Mouse (Mus musculus): ENCODE measurements around the gene Ago4.
"Not testable (repeated sequence)": the region's sequence is repeated elsewhere in the genome, so short reads cannot be mapped to it uniquely, and the experiment has no call there.

Ago4 gene

DNA sequence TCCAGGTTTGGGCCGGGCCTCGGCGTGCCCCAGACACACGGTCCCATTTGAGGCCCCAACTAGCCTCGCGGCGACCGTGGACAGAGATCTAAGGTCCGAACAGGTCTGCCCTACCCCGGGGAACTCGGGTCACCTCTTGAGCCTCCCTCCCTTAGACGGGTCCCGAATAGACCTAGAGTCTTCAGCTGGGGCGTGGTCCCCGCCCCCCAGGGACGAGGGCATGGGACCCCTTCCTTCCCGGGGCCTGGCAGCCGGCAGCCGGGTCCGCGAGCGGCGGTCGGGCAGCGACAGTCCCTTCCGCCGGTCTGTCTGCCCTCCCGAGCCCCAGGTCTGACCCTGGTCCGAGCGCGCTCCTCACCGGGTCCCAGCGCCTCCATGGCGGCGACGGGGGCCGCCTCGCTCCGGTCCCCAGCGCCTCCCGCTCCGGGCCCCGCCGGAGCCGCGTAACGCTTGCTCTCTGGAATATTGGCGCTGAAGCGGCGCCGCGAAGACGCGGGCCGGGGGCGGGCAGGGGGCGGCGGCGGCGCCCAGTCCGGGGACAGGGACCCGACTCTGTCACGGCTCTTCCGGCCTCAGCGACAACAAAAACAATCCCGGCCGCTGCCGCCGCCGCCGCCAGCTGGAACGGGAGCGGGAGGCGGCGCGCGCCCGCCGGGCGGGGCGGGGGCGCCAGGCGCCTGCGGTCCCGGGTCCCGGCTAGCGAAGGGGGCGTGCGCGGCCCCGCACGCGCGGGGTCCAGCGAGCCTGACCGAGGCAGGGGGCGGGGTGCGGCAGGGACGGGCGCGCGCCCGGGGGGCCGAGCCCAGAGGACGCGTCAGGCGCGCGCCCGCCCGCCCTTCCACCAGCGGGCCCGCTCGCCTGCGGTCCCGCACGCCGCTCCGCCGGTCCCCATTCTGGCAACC is at the start of gene Ago4:
Ago4 (minus strand) TSS at position 646 of the 902 bp plus-strand sequence.
- CTCF ChIA-PET = interaction anchor here (0.6 kb wide), 1 partner anchor 13 kb away, joined by 6 read pairs; no protein-coding TSS in a partner anchor

DNA sequence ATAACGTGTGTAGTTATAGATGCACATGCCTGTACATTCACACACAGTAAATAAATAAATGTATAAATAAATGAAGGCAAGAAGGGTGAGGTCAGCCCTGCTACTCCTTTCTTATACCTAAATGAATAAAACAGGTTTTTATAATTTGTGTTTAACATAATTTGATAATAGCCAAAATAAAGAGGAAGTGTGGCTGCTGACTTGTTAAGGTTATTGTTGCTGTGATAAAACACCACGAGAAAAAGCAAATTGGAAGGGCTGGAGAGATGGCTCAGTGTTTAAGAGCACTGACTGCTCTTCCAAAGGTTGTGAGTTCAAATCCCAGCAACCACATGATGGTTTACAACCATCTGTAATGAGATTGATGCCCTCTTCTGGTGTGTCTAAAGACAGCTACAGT is 45.8 kb upstream of the Ago4 start:
- CTCF ChIA-PET = no interaction called here

- CTCF ChIA-PET = no interaction called here
These were observed 44.6 kb upstream of the Ago4 start for GRCm38 (mm10) chr4:126577920-126578319.

DNA sequence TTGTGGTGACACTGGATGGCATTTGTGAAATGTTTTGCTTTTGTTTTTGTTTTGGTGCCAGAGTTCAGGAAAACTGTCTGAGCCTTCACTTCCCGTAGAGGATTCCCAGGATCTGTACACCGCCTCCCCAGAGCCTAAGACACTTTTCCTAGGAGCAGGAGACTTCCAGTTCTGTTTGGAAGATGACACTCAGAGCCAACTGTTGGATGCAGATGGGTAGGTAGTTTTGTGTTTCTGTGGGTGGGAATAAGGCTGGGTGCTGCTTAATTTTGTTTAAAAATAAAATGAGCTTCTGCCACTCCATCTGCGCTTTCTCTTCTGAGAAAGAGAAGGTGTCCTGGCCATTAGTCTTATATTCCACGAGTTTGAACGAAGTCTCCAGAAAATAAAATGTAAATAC is 43.0 kb upstream of the Ago4 start:
- CTCF ChIA-PET = no interaction called here

DNA sequence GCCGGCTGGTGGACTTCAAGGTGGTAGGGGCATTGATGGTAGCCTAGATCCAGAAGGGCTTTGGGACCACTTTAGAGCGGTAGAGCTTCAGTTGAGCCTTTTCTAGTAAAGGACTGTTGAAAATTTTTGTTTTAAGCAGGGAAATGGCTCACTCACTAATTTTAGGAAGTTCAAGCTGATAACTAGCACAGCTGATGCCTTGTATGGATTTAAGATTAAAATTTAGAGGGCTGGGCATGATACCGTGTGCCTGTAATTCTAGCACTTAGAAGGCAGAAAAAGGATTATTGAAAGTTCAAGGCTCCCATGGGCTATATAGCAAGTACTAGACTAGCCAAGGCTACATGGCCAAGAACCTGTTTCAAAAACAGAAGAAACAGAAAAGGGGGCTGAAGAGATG is 36.5 kb upstream of the Ago4 start:
- CTCF ChIA-PET = no interaction called here

DNA sequence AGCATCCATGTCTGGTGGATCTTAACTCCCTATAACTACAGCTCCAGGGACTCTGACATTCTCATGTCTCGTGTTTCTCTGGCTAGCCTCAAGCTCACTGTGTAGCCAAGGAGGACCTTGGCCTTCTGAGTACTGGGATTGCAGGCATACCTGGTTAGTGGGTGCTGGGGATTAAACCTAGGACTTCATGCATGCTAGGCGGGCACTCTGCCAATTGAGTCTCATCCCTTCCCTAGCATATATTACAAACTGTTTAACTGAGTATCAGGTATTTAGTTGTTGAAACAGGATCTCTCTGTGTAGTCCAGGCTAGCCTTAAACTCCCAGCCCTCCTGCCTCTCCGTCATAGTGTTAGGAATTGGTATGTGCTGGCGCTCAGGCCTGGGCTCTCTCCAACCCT is 34.0 kb upstream of the Ago4 start:
- CTCF ChIA-PET = no interaction called here

DNA sequence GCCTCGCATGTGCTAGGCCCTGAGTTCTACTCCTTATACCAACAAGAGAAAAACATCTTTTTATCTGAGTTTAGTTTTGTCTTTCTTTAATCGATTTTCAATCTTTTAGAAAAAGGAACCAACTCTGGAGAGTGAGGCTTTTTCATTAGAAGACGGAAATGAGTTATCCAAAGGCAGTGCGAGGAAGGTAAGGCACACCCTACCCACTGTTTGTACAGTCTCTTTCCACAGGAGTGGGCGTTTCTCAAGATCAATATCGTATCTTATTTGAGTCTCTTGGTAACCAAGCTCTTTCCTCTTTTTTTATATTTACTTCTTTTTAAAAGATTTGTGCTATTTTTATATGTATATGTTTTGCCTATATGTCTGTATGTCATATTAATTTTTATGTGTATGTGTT is 30.5 kb upstream of the Ago4 start:
- CTCF ChIA-PET = no interaction called here

- CTCF ChIA-PET = interaction anchor here (0.6 kb wide), 1 partner anchor 281 kb away, joined by 8 read pairs; no protein-coding TSS in a partner anchor
These were observed 23.8 kb upstream of the Ago4 start, which contains the start of gene Clspn for GRCm38 (mm10) chr4:126556809-126557711. Clspn (plus strand) TSS chr4:126556935.

DNA sequence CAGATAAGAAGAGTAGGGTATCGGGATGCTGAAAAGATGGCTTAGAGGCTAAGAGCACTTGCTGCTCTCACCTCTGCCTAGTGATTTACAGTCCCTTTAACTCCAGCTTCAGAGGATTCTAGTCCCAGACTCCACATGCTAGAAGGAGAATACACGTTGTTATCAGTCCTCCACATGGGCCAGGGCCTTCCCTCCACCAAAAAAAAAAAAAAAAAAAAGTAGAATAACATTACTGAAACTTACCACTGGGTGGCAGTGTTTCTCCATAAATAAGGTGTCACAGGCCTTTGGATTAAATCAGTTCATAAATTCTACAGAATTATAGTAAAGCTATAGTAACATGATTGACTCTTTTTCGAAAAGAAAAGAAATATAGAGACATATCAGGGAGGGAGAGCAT is 21.2 kb upstream of the Ago4 start:
- CTCF ChIA-PET = interaction anchor here (0.6 to 0.7 kb wide), 5 partner anchors 19 to 391 kb away, joined by 3 to 13 read pairs (median 10); partner anchors contain the start of gene Sh3d21

DNA sequence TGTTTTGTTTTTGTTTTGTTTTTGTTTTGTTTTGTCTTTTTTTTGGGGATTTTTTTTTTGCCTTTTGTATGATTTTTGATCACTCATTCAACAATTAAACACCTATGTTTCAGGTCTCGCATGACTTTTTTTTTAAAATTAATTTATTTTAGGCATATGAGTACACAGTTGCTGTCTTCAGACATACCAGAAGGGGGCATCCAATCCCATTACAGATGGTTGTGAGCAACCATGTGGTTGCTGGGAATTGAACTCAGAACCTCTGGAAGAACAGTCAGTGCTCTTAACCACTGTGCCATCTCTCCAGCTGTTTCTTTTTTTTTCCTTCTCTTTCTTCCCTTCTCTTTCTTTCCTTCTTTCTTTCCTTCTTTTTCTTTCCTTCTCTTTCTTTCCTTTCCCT is 20.4 kb upstream of the Ago4 start:
- CTCF ChIA-PET = interaction anchor here (0.6 kb wide), 1 partner anchor 20 kb away, joined by 3 read pairs; no protein-coding TSS in a partner anchor

DNA sequence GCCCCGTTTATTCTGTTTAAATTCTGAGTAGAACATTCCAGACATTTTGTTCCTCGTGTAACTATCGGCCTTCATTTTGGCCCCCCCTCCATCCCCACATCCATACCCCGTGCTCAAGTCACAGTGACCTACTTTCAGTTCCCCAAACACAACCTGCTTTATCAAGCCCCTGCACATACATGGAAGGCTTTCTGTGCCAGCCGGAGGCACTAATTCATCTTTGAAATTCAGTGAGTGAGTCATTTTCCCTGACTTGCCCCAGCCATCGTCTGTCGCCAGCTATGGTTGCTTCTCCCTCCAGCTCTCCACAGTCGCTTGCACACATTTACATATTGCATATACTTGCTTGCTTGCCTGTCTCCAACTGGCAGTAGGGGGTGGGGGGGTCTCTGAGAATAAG is 19.8 kb upstream of the Ago4 start:
- CTCF ChIA-PET = no interaction called here

GRCm38 (mm10) chr4:126552136-126552535 is 18.9 kb upstream of the Ago4 start:
- CTCF ChIA-PET = no interaction called here

- CTCF ChIA-PET = interaction anchor here (0.6 kb wide), 1 partner anchor 13 kb away, joined by 6 read pairs; the partner anchor contains the start of gene Ago4
These were observed 12.9 kb upstream of the Ago4 start for GRCm38 (mm10) chr4:126546183-126546582.

DNA sequence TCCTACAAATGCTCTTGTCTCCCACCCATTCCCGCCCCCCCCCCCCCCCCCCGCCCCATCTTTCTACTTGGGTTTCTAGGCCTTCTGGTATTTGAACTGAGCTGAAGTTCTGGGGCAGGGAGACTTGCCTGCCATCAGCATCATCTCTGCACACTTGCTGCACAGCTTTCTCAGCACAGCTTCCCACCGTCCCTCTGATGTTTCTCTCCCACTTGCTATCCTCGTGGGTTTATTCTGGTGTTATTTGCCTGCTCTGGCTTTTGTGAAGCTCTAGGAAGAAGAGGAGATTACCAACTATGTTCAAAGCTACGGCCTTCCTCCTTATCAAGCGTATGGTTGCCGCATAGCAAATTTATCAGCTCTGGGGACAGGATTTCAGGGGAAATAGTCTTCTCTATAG is 12.4 kb upstream of the Ago4 start:
- CTCF ChIA-PET = interaction anchor here (0.6 kb wide), 1 partner anchor 12 kb away, joined by 6 read pairs; the partner anchor contains the start of gene Ago4

GRCm38 (mm10) chr4:126545016-126545415 is 11.7 kb upstream of the Ago4 start:
- CTCF ChIA-PET = no interaction called here

DNA sequence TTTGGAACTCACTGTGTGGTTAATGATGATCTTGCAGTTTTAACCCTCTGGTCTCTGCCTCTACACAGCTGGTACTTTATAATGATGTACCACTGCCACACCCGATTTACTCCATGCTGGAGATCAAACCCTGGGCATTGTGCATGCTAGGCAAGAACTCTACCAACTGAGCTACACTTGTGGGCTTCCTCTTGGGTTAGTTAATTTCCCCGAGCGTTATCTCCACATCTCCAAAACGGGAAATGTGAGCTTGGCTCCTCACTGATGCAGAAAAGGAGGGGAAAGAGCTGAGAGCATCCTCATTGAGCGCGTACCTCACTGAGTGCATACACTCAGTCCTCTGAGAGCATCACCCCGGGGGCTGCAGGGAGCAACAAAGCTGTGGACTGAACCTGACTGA is 9.6 kb upstream of the Ago4 start:
- CTCF ChIA-PET = no interaction called here

- CTCF ChIA-PET = interaction anchor here (0.6 kb wide), 1 partner anchor 201 kb away, joined by 3 read pairs; no protein-coding TSS in a partner anchor
These were observed 7.3 kb upstream of the Ago4 start for GRCm38 (mm10) chr4:126540487-126541071.

DNA sequence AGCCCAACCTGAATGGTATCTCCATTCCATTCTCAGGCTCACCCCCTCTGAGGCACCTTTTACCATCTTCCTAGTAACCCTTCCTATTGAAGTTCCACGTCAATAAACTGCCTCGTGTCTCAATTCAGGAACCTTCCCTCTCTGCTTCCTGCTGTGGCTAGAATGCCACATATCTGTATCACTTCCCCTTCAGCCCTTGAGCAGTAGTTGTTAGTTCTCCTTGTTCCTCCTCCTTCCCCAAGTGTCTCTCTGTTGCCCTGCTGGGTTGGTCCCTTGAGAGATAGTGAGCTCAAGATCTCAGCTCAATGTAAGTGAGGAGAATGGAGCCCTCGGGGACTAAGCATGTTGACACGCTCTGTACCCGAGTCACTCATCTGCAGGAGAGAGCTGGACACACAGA is 3.6 kb upstream of the Ago4 start:
- CTCF ChIA-PET = no interaction called here

DNA sequence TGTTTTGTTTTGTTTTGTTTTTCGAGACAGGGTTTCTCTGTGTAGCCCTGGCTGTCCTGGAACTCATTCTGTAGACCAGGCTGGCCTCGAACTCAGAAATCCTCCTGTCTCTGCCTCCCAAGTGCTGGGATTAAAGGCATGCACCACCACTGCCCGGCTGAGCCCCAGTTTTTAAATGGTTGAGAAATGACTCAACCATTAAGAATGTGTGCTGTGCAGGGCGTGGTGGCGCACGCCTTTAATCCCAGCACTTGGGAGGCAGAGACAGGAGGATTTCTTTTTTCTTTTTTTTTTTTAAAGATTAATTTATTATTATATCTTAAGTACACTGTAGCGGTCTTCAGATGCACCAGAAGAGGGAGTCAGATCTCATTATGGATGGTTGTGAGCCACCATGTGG is 2.4 kb upstream of the Ago4 start:
- CTCF ChIA-PET = not testable (repeated sequence)

DNA sequence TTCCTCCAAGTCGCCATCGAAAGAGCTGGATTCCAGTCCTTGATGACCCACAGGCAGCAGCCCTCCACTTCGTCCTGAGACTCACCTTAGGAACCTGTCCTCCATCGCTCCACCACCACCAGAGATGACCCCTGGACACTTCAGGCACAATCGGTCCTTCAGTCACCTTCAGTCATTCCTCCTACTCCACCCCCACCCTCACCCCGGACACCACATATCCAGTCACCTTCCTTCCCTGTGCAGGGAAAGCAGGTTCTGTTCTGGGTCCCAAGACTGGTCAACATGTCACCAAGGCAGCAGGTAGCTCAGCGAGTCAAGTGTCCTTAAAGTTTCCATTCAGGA is 428 bp upstream of the Ago4 start:
- CTCF ChIA-PET = interaction anchor here (0.6 kb wide), 1 partner anchor 12 kb away, joined by 6 read pairs; no protein-coding TSS in a partner anchor

- CTCF ChIA-PET = interaction anchor here (0.9 kb wide), 1 partner anchor 16 kb away, joined by 3 read pairs; no protein-coding TSS in a partner anchor
These were observed 980 bp downstream of the Ago4 start for GRCm38 (mm10) chr4:126532292-126532691.

GRCm38 (mm10) chr4:126526828-126527227 is 6.4 kb downstream of the Ago4 start:
- CTCF ChIA-PET = no interaction called here

Measured in spleen, embryonic (tissue).